Mouse (Mus musculus) frontal cortex, postnatal 25 days (tissue): Measurements from ENCODE around the gene Rnf217.

Source experiments
- DNase-seq, 2 experiments: peaks; one replicate each; pipeline ENCODE4 v3.0.0; 2022; ENCODE audit warnings: low spot score in 2 of 2

Rnf217 gene

GRCm38 (mm10) chr10:31555433-31555960 lies 53.5 kb downstream of the Rnf217 start:
- no peak for DNase-seq

- DNase-seq: no peak
These were observed 55.7 kb downstream of the Rnf217 start for GRCm38 (mm10) chr10:31553302-31553701.

GRCm38 (mm10) chr10:31551850-31552249 lies 57.1 kb downstream of the Rnf217 start:
- no peak for DNase-seq

- no peak for DNase-seq
These were observed 57.6 kb downstream of the Rnf217 start for GRCm38 (mm10) chr10:31551362-31551761.

- no peak for DNase-seq
These were observed 61.8 kb downstream of the Rnf217 start for GRCm38 (mm10) chr10:31547156-31547555.

- DNase-seq: no peak
These were observed 64.6 kb downstream of the Rnf217 start for GRCm38 (mm10) chr10:31544149-31544942.

- DNase-seq: no peak
These were observed 68.5 kb downstream of the Rnf217 start for GRCm38 (mm10) chr10:31540518-31540917.

GRCm38 (mm10) chr10:31539351-31539750 lies 69.6 kb downstream of the Rnf217 start:
- DNase-seq: no peak

- DNase-seq: no peak
These were observed 70.3 kb downstream of the Rnf217 start for GRCm38 (mm10) chr10:31538721-31539120.

- DNase-seq: no peak
These were observed 70.7 kb downstream of the Rnf217 start for GRCm38 (mm10) chr10:31538243-31538642.

GRCm38 (mm10) chr10:31537213-31537612 lies 71.8 kb downstream of the Rnf217 start:
- no peak for DNase-seq

- DNase-seq: no peak
These were observed 73.9 kb downstream of the Rnf217 start for GRCm38 (mm10) chr10:31535046-31535445.

- no peak for DNase-seq
These were observed 75.6 kb downstream of the Rnf217 start for GRCm38 (mm10) chr10:31533270-31533826.

- DNase-seq: no peak
These were observed 76.2 kb downstream of the Rnf217 start for GRCm38 (mm10) chr10:31532782-31533181.

GRCm38 (mm10) chr10:31528297-31528984 lies 80.5 kb downstream of the Rnf217 start:
- DNase-seq: no peak

- no peak for DNase-seq
These were observed 83.3 kb downstream of the Rnf217 start for GRCm38 (mm10) chr10:31525705-31526104.

- DNase-seq: no peak
These were observed 89.6 kb downstream of the Rnf217 start for GRCm38 (mm10) chr10:31519420-31519819.

- DNase-seq: no peak
These were observed 90.8 kb downstream of the Rnf217 start for GRCm38 (mm10) chr10:31518210-31518609.

- DNase-seq: no peak
These were observed 91.8 kb downstream of the Rnf217 start for GRCm38 (mm10) chr10:31517192-31517591.

GRCm38 (mm10) chr10:31515897-31516296 lies 93.1 kb downstream of the Rnf217 start:
- no peak for DNase-seq

- DNase-seq: no peak
These were observed 104.8 kb downstream of the Rnf217 start for GRCm38 (mm10) chr10:31504134-31504551.

GRCm38 (mm10) chr10:31503542-31504133 lies 105.3 kb downstream of the Rnf217 start:
- DNase-seq: no peak
